Mouse (Mus musculus) liver, embryonic 14.5 days (tissue): ENCODE data around the gene Rab27a.

Experiments
- CTCF ChIP-seq: IDR thresholded peaks from 2 replicates; pipeline ENCODE4 v1.5.1; 2016; ENCODE audit warnings: antibody characterized with exemption, low read depth, control low read depth
- EP300 ChIP-seq: IDR thresholded peaks from 2 replicates; pipeline ENCODE4 v1.6.1; 2016; ENCODE audit warnings: antibody characterized with exemption, low read depth

DNA sequence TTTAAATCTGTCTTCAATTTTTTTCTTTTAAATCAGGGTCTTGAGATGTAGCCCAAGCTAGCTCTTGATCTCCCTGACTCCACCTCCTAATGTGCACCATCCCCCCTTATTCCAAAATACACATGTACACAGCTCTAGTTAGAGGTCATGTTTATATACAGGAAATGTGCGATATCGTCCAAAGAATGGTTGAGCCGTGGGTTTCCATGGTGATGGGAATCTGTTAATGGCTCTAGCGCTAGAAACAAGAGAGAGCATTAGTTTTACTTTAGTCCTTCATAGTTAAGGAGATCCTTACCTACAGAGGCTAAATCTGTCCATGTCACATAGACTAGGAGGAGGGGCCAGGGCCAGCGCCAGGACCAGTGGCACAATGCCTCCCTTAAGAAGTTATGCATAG is 5.2 kb downstream of the Rab27a start:
- no peak for TF ChIP-seq CTCF
- no peak for TF ChIP-seq EP300
